Mouse (Mus musculus) c-Kit-positive CD71-positive TER-119-positive erythroid progenitor cells, embryonic 14.5 days (primary cell): Measurements from ENCODE around the gene Fbxw24.
"Not testable (repeated sequence)": the region's sequence is repeated elsewhere in the genome, so short reads cannot be mapped to it uniquely, and the experiment has no call there.

ENCODE experiments used
- DNase-seq: peaks from one replicate; pipeline ENCODE4 v3.0.0-alpha.2; 2013; ENCODE audit warnings: low spot score

The Fbxw24 gene

GRCm38 (mm10) chr9:109625957-109626356 lies at the start of gene Fbxw24:
TSS of gene Fbxw24 (minus strand) at chr9:109626057.
- not testable (repeated sequence) for DNase-seq

- not testable (repeated sequence) for DNase-seq
Observed at GRCm38 (mm10) chr9:109664552-109664951, 38.7 kb upstream of the Fbxw24 start, which contains the start of gene Fbxw25. TSS of gene Fbxw25 (minus strand) at chr9:109664652.

GRCm38 (mm10) chr9:109606837-109607236 lies 19.0 kb downstream of the Fbxw24 start:
- not testable (repeated sequence) for DNase-seq

- DNase-seq, result peak; percentile 3
Observed at GRCm38 (mm10) chr9:109602128-109602527, 23.7 kb downstream of the Fbxw24 start.

GRCm38 (mm10) chr9:109597226-109597625 lies 28.6 kb downstream of the Fbxw24 start:
- DNase-seq, result no peak

- no peak for DNase-seq
Observed at GRCm38 (mm10) chr9:109594866-109595265, 31.0 kb downstream of the Fbxw24 start.

GRCm38 (mm10) chr9:109568162-109568561 lies 57.7 kb downstream of the Fbxw24 start, which contains the start of gene Fbxw15:
TSS of gene Fbxw15 (minus strand) at chr9:109568262.
- not testable (repeated sequence) for DNase-seq

GRCm38 (mm10) chr9:109565546-109565945 lies 60.3 kb downstream of the Fbxw24 start:
- DNase-seq, result no peak

GRCm38 (mm10) chr9:109562106-109562505 lies 63.8 kb downstream of the Fbxw24 start:
- DNase-seq, result not testable (repeated sequence)

GRCm38 (mm10) chr9:109552483-109552882 lies 73.4 kb downstream of the Fbxw24 start:
- DNase-seq, result no peak
